ENCODE assay signal across 25 mouse cellular contexts in the genomic region with DNA sequence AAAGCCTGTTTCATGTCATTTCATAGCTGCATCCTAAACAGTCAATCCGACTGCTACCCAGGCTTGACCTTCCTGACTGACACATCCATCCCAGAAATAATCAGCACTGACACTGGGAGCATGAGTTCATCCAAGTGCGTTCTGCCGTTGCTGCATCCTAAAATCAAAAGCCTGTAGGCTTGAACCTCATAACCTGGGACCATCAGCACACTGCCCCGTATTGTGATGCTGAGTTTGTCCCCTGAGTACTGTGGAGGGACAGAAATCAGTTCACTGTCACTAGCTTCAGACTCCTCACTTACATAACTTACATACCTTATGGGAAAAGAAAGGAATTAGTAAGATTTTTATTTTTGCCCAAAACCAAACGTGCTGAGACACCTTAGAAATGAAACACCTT.
DNase-seq lines count a peak whose midpoint lies in the region; ATAC-seq and TF ChIP-seq lines count a peak whose summit lies in the region.
"Had no signal": no experiment of that assay in that cellular context is flagged by ENCODE, and none has a peak within 500 bp of the region (broad histone marks: within the 10 kb centered on the region; RNA-seq: fewer than 3 reads in every experiment).

No protein-coding gene starts in this region.

- no peak overlapping the region for H3K9ac ChIP-seq in forebrain, postnatal 0 days
- H3K9ac ChIP-seq in heart, embryonic 16.5 days (ENCODE audit: low read length), result no peak overlapping the region
- H3K9ac ChIP-seq in stomach, embryonic 14.5 days (replicated peaks; ENCODE audit: low read depth, low read length), result no peak overlapping the region
- no peak overlapping the region for H3K9ac ChIP-seq in stomach, postnatal 0 days (ENCODE audit: low read length)
- H3K9ac ChIP-seq: embryonic facial prominence, embryonic 15.5 days; forebrain, embryonic 15.5 days; hindbrain, embryonic 12.5 days had no signal

- DNase-seq in forebrain, embryonic 10.5 days (ENCODE audit: extremely low spot score, low spot score), result no peak
- no peak for DNase-seq in forebrain, postnatal 0 days
- no peak for DNase-seq in heart, postnatal 4 days
- DNase-seq in stomach, postnatal 0 days (ENCODE audit: low spot score), result no peak
- no peak for DNase-seq in embryo, embryonic 10.5 days (ENCODE audit: low spot score)
- DNase-seq: adrenal gland, adult 8-10 months; adrenal gland, postnatal 36 days; B cell, adult 2 months; cerebellum, adult 2 months; cerebellum, postnatal 10 days; embryo, embryonic 11 days; gastrocnemius, adult 2 months; gastrocnemius, postnatal 25 days; heart, postnatal 36 days had no signal

- H3K4me1 ChIP-seq in forebrain, embryonic 10.5 days, result peaks cover 37% of the 10 kb centered on the region
- peaks cover 3% of the 10 kb centered on the region; the same call in 1 of the 2 replicates for H3K4me1 ChIP-seq in forebrain, postnatal 0 days (ENCODE audit: insufficient read depth)
- H3K4me1 ChIP-seq in heart, embryonic 16.5 days (ENCODE audit: control insufficient read depth, insufficient read depth, low read length), result peaks cover 17% of the 10 kb centered on the region
- H3K4me1 ChIP-seq in stomach, embryonic 14.5 days (ENCODE audit: control insufficient read depth, insufficient read depth, low read length), result peaks cover 20% of the 10 kb centered on the region
- no peaks in the 10 kb centered on the region; the same call in 1 of the 2 replicates for H3K4me1 ChIP-seq in stomach, postnatal 0 days (replicated peaks; ENCODE audit: control insufficient read depth, insufficient read depth)

- no peak for ATAC-seq in forebrain, postnatal 0 days
- ATAC-seq in heart, embryonic 16.5 days (replicated peaks; ENCODE audit: extremely low read depth, insufficient read depth, low FRiP score), result no peak
- ATAC-seq in stomach, embryonic 14.5 days (ENCODE audit: insufficient number of reproducible peaks, insufficient read depth, low FRiP score, low read depth), result no peak
- no peak for ATAC-seq in stomach, postnatal 0 days (ENCODE audit: low FRiP score, low TSS enrichment)
- ATAC-seq: CD4-positive, CD25-positive, alpha-beta regulatory T cell, adult 4 months; forebrain, embryonic 15.5 days; hindbrain, embryonic 16.5 days; inflammation-experienced regulatory T-cells, adult 6 months had no signal

- TF ChIP-seq CTCF in forebrain, postnatal 0 days (IDR thresholded peaks at IDR 0.05; ENCODE audit: low read depth), result no peak
- no peak for TF ChIP-seq CTCF in stomach, postnatal 0 days (IDR thresholded peaks at IDR 0.05; ENCODE audit: low read depth)

- no peak for TF ChIP-seq EP300 in stomach, postnatal 0 days (optimal IDR thresholded peaks at IDR 0.05)

- H3K4me3 ChIP-seq in forebrain, embryonic 10.5 days, result no peak overlapping the region
- H3K4me3 ChIP-seq in forebrain, postnatal 0 days (ENCODE audit: low read depth, low read length), result no peak overlapping the region
- H3K4me3 ChIP-seq in heart, embryonic 16.5 days (ENCODE audit: low read length), result no peak overlapping the region
- H3K4me3 ChIP-seq in stomach, embryonic 14.5 days (ENCODE audit: low read depth, low read length), result no peak overlapping the region
- no peak overlapping the region for H3K4me3 ChIP-seq in stomach, postnatal 0 days (ENCODE audit: low read depth, low read length)
- H3K4me3 ChIP-seq: embryonic facial prominence, embryonic 15.5 days; erythroblast, embryonic 14.5 days; forebrain, embryonic 15.5 days; gastrocnemius, adult 2 months; heart, embryonic 10.5 days; hindbrain, embryonic 12.5 days had no signal

- H3K4me2 ChIP-seq in forebrain, postnatal 0 days (ENCODE audit: low read depth), result no peak overlapping the region
- H3K4me2 ChIP-seq in heart, embryonic 16.5 days (ENCODE audit: low read depth, low read length), result no peak overlapping the region
- H3K4me2 ChIP-seq in stomach, embryonic 14.5 days (replicated peaks; ENCODE audit: low read depth, low read length), result no peak overlapping the region
- no peak overlapping the region for H3K4me2 ChIP-seq in stomach, postnatal 0 days (replicated peaks; ENCODE audit: low read depth)
- H3K4me2 ChIP-seq: embryonic facial prominence, embryonic 15.5 days; forebrain, embryonic 15.5 days; hindbrain, embryonic 12.5 days had no signal

- H3K27me3 ChIP-seq in forebrain, embryonic 10.5 days (ENCODE audit: poor library complexity, severe bottlenecking), result no peaks in the 10 kb centered on the region
- H3K27me3 ChIP-seq in forebrain, postnatal 0 days (ENCODE audit: insufficient read depth, low read length), result no peaks in the 10 kb centered on the region
- H3K27me3 ChIP-seq in heart, embryonic 16.5 days (ENCODE audit: control insufficient read depth, insufficient read depth, low read length), result no peaks in the 10 kb centered on the region; the same call in 1 of the 2 replicates
- no peaks in the 10 kb centered on the region for H3K27me3 ChIP-seq in stomach, embryonic 14.5 days (ENCODE audit: control insufficient read depth, insufficient read depth, low read length)
- H3K27me3 ChIP-seq in stomach, postnatal 0 days (ENCODE audit: control insufficient read depth, insufficient read depth, low read length), result no peaks in the 10 kb centered on the region
- H3K27me3 ChIP-seq: embryonic facial prominence, embryonic 15.5 days; forebrain, embryonic 15.5 days; hindbrain, embryonic 12.5 days had no signal

- 84% methylated on average over 5 of the region's 5 CpGs for WGBS in forebrain, embryonic 10.5 days
- 76% methylated on average over 5 of the region's 5 CpGs for WGBS in forebrain, postnatal 0 days
- WGBS in heart, embryonic 16.5 days, result 62% methylated on average over 5 of the region's 5 CpGs
- WGBS in stomach, embryonic 14.5 days, result 63% methylated on average over 5 of the region's 5 CpGs
- 69% methylated on average over 5 of the region's 5 CpGs for WGBS in stomach, postnatal 0 days

- peak overlapping the region; percentile 20; the same call in 1 of the 2 replicates for H3K27ac ChIP-seq in forebrain, embryonic 10.5 days
- no peak overlapping the region for H3K27ac ChIP-seq in forebrain, postnatal 0 days (ENCODE audit: low read depth, low read length)
- 0 out of 2 replicates have a peak overlapping the region, but pooled peaks have one; percentile 15 for H3K27ac ChIP-seq in heart, embryonic 16.5 days (ENCODE audit: low read length)
- H3K27ac ChIP-seq in stomach, embryonic 14.5 days (ENCODE audit: low read length), result peak overlapping the region; percentile 44; the same call in 1 of the 2 replicates
- H3K27ac ChIP-seq in stomach, postnatal 0 days (replicated peaks), result no peak overlapping the region
- H3K27ac ChIP-seq: embryonic facial prominence, embryonic 15.5 days; forebrain, embryonic 15.5 days; gastrocnemius, adult 2 months; heart, embryonic 10.5 days; hindbrain, embryonic 12.5 days had no signal

- H3K36me3 ChIP-seq in forebrain, embryonic 10.5 days (replicated peaks), result no peaks in the 10 kb centered on the region
- no peaks in the 10 kb centered on the region for H3K36me3 ChIP-seq in forebrain, postnatal 0 days (ENCODE audit: insufficient read depth)
- no peaks in the 10 kb centered on the region for H3K36me3 ChIP-seq in heart, embryonic 16.5 days (ENCODE audit: control insufficient read depth, insufficient read depth)
- no peaks in the 10 kb centered on the region for H3K36me3 ChIP-seq in stomach, embryonic 14.5 days (ENCODE audit: control insufficient read depth, insufficient read depth, low read length)
- H3K36me3 ChIP-seq in stomach, postnatal 0 days (ENCODE audit: control insufficient read depth, insufficient read depth, low read length), result no peaks in the 10 kb centered on the region
- H3K36me3 ChIP-seq: embryonic facial prominence, embryonic 15.5 days; forebrain, embryonic 15.5 days; G1E; heart, embryonic 10.5 days; hindbrain, embryonic 12.5 days had no signal

- no peaks in the 10 kb centered on the region for H3K9me3 ChIP-seq in forebrain, embryonic 10.5 days
- H3K9me3 ChIP-seq in forebrain, postnatal 0 days (ENCODE audit: low read length), result no peaks in the 10 kb centered on the region
- no peaks in the 10 kb centered on the region for H3K9me3 ChIP-seq in heart, embryonic 16.5 days (replicated peaks; ENCODE audit: control insufficient read depth, low read length)
- H3K9me3 ChIP-seq in stomach, embryonic 14.5 days (ENCODE audit: control insufficient read depth, low read depth, low read length), result no peaks in the 10 kb centered on the region
- H3K9me3 ChIP-seq in stomach, postnatal 0 days (ENCODE audit: control insufficient read depth, low read length), result no peaks in the 10 kb centered on the region
- H3K9me3 ChIP-seq: embryonic facial prominence, embryonic 15.5 days; forebrain, embryonic 15.5 days; G1E; heart, embryonic 10.5 days; hindbrain, embryonic 12.5 days had no signal

Comparison
In these comparisons a context has a peak if more than half of its experiments do, and no peak if none do; other contexts are left out.
1. H3K27ac ChIP-seq: peak in forebrain, embryonic 10.5 days (single experiment), heart, embryonic 16.5 days (single experiment) and stomach, embryonic 14.5 days (single experiment); none in forebrain, postnatal 0 days (single experiment) and stomach, postnatal 0 days (single experiment).